Mouse (Mus musculus) olfactory bulb, adult 2 months (tissue): ENCODE measurements at regions not wholly inside any gene's neighbourhood (a gene's known extent, or its start where the extent isn't known, plus 50 kb on each side); places are given as distances from the start of the nearest gene placed in this dataset.

ENCODE experiments used
- CTCF ChIP-seq: fragments of 200-500 bp; IDR thresholded peaks from 2 replicates; pipeline ENCODE4 v1.5.1; 2012; ENCODE audit warnings: low read depth, mild to moderate bottlenecking, low read length, moderate library complexity; ENCODE audit not compliant: insufficient read depth
- POLR2A ChIP-seq: fragments of 200-500 bp; IDR thresholded peaks from 2 replicates; pipeline ENCODE4 v1.6.1; 2012; ENCODE audit warnings: mild to moderate bottlenecking, low read depth, low read length, moderate library complexity; ENCODE audit not compliant: insufficient read depth

- TF ChIP-seq CTCF (no peak), POLR2A (no peak)
Measured at GRCm38 (mm10) chr2:18524387-18524786, 131.8 kb upstream of the Dnajc1 start.
